Mouse (Mus musculus): ENCODE data around the gene Arhgap5. TPM values are rescaled to one million over a fixed set of nuclear protein-coding genes. Genes with fewer than 3 reads are reported as not detected.
A peak's percentile ranks its signal among the peaks of the same experiment; 100 is the strongest.

Gene Arhgap5
- polyA plus RNA-seq, 1 experiment from 2014 or later, result 40.2 TPM

DNA sequence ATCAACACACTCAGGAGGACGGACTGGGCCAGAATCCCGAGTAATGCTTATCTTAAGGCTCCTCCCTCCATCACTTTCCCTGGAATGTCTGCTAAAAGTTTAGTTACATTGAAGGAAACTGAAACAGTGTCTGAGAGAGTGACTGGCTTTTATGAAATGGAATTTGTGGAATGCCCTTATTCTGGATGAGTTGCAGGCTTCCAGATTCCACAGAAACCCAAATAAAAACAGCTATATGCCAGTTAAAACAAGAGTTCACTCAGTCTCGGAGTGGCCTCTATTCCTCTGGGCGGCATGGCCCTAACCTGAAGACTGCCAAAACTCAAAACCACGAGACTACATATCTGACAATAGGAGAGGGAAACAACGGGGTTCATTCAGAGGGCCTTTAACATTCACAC lies 10.5 kb upstream of the Arhgap5 start:
- no peaks in the 10 kb centered on the region for H3K36me3 ChIP-seq
- H3K9ac ChIP-seq, result no peak overlapping the region
- H3K4me2 ChIP-seq, result no peak overlapping the region
- WGBS, result 61% methylated on average over 6 of the region's 6 CpGs
- H3K27ac ChIP-seq, result peak overlapping the region; percentile 74
- ATAC-seq (replicated peaks; ENCODE audit: low FRiP score), result 0 out of 2 replicates have a peak, but pooled peaks have one; percentile 33
- H3K27me3 ChIP-seq, result no peaks in the 10 kb centered on the region
- no peak overlapping the region for H3K4me3 ChIP-seq (replicated peaks)
- H3K9me3 ChIP-seq (replicated peaks), result no peaks in the 10 kb centered on the region
- no peaks in the 10 kb centered on the region for H3K4me1 ChIP-seq

- Histone ChIP-seq H3K9me3 (replicated peaks) (no peaks in the 10 kb centered on the region), H3K4me3 (replicated peaks) (no peak overlapping the region), H3K36me3 (no peaks in the 10 kb centered on the region), H3K4me1 (0 out of 2 replicates have a peak, but pooled peaks cover under 1% of the 10 kb centered on the region), H3K27ac (no peak overlapping the region), H3K27me3 (no peaks in the 10 kb centered on the region), H3K4me2 (no peak overlapping the region), H3K9ac (no peak overlapping the region)
- WGBS, result 58% methylated on average over 3 of the region's 3 CpGs
- no peak for ATAC-seq (replicated peaks; ENCODE audit: low FRiP score)
These were observed 6.6 kb upstream of the Arhgap5 start for GRCm38 (mm10) chr12:52497209-52497608.

DNA sequence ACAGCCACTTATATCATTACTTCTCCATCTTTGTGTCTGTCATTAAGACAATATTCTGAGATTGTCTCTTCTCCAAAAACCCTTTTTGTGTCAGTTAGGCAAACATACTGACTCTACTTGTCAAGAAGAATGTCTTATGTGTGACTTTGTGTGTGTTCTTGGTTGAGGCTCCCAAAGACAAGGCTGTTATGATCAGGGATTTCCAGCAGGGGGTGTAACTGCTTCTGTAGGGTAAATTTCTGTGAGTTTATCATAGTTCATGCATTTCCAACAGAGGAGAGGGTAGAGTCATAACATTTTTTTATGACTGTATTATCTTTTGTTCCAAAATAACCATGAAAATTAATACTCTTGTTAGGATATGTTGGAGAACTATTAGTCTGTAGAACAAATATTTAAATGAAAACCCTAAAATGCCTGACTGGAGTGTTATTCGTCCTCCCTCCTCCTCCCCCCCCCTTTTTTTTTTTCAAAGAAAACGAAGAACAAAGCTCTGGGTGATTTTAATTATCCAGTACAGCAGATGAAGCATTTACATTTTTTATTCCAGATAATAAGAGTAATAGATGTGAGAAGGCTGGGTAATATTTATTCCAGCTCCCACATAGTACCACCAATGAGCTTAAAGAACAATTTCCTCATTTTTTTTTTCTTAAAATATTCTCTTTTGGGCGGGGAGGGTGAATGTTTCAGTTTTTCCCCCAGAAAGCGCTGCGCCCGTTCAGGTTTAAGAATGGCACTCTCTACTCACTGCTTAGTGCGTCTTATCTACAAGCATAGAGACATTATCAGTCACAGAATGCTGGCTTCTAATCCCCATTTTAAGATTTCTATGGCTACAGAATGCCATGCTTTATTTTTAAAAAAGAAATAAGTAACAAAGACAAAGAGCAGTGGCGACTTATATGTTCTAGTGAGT lies 2.6 kb upstream of the Arhgap5 start:
- Histone ChIP-seq H3K27me3 (no peaks in the 10 kb centered on the region), H3K27ac (no peak overlapping the region), H3K4me1 (peaks cover 7% of the 10 kb centered on the region; the same call in 1 of the 2 replicates), H3K4me2 (no peak overlapping the region), H3K9ac (no peak overlapping the region), H3K4me3 (replicated peaks) (no peak overlapping the region), H3K9me3 (replicated peaks) (no peaks in the 10 kb centered on the region), H3K36me3 (no peaks in the 10 kb centered on the region)
- WGBS, result 78% methylated on average over 8 of the region's 8 CpGs
- ATAC-seq (replicated peaks; ENCODE audit: low FRiP score), result no peak

- no peaks in the 10 kb centered on the region for H3K36me3 ChIP-seq
- no peak overlapping the region for H3K9ac ChIP-seq
- H3K27me3 ChIP-seq, result no peaks in the 10 kb centered on the region
- no peak overlapping the region for H3K4me2 ChIP-seq
- no peak overlapping the region for H3K4me3 ChIP-seq (replicated peaks)
- H3K27ac ChIP-seq, result no peak overlapping the region
- peaks cover 7% of the 10 kb centered on the region; the same call in 1 of the 2 replicates for H3K4me1 ChIP-seq
- 66% methylated on average over 3 of the region's 3 CpGs for WGBS
- no peaks in the 10 kb centered on the region for H3K9me3 ChIP-seq (replicated peaks)
- no peak for ATAC-seq (replicated peaks; ENCODE audit: low FRiP score)
These were observed 1.6 kb upstream of the Arhgap5 start for GRCm38 (mm10) chr12:52502161-52502560.

DNA sequence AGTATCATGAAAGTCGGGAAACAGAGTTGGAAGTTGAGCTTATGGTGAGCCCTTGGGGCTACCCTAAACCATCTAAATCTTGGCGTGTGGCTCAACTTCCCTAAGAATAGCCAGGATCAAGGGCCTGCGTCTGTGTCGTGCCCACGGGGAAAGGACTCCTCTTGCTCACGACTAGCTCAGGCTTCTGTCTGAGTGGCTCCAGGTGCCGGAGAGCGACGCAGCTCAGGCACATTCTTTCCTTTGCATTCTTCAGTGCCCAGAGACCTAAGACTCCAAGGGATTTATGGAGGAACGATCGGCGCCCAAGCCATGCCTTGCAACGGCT lies 679 bp upstream of the Arhgap5 start:
- H3K27ac ChIP-seq, result peak overlapping the region; percentile 100

GRCm38 (mm10) chr12:52504331-52505181 lies 784 bp downstream of the Arhgap5 start:
- Histone ChIP-seq H3K9ac (peak overlapping the region; percentile 98), H3K4me1 (peaks cover 7% of the 10 kb centered on the region; the same call in 1 of the 2 replicates), H3K4me2 (peak overlapping the region; percentile 74), H3K27ac (peak overlapping the region; percentile 100), H3K9me3 (replicated peaks) (no peaks in the 10 kb centered on the region), H3K27me3 (no peaks in the 10 kb centered on the region), H3K4me3 (replicated peaks) (peak overlapping the region; percentile 84), H3K36me3 (no peaks in the 10 kb centered on the region)
- peak; percentile 34 for ATAC-seq (replicated peaks; ENCODE audit: low FRiP score)
- WGBS, result under 1% methylated on average over 64 of the region's 78 CpGs

More for the DNA sequence above, 679 bp upstream of the Arhgap5 start:
- WGBS, result under 1% methylated on average over 13 of the region's 13 CpGs
- peak; percentile 50 for ATAC-seq (replicated peaks; ENCODE audit: low FRiP score)
- peak overlapping the region; percentile 48 for H3K9ac ChIP-seq
- peak overlapping the region; percentile 84 for H3K4me3 ChIP-seq (replicated peaks)
- H3K4me1 ChIP-seq, result peaks cover 7% of the 10 kb centered on the region; the same call in 1 of the 2 replicates
- peak overlapping the region; percentile 74 for H3K4me2 ChIP-seq
- no peaks in the 10 kb centered on the region for H3K27me3 ChIP-seq
- H3K36me3 ChIP-seq, result no peaks in the 10 kb centered on the region
- no peaks in the 10 kb centered on the region for H3K9me3 ChIP-seq (replicated peaks)

GRCm38 (mm10) chr12:52524699-52525098 lies 20.9 kb downstream of the Arhgap5 start:
- Histone ChIP-seq H3K4me3 (replicated peaks) (no peak overlapping the region), H3K27me3 (no peaks in the 10 kb centered on the region), H3K9me3 (replicated peaks) (no peaks in the 10 kb centered on the region), H3K36me3 (0 out of 2 replicates have a peak, but pooled peaks cover under 1% of the 10 kb centered on the region), H3K9ac (no peak overlapping the region), H3K27ac (no peak overlapping the region), H3K4me1 (0 out of 2 replicates have a peak, but pooled peaks cover 2% of the 10 kb centered on the region), H3K4me2 (no peak overlapping the region)
- ATAC-seq (replicated peaks; ENCODE audit: low FRiP score), result no peak
- 77% methylated on average over 2 of the region's 2 CpGs for WGBS

GRCm38 (mm10) chr12:52525486-52525885 lies 21.7 kb downstream of the Arhgap5 start:
- no peaks in the 10 kb centered on the region for H3K9me3 ChIP-seq (replicated peaks)
- H3K36me3 ChIP-seq, result no peaks in the 10 kb centered on the region
- H3K9ac ChIP-seq, result no peak overlapping the region
- 91% methylated on average over 1 of the region's 1 CpGs for WGBS
- ATAC-seq (replicated peaks; ENCODE audit: low FRiP score), result no peak
- 0 out of 2 replicates have a peak, but pooled peaks cover 2% of the 10 kb centered on the region for H3K4me1 ChIP-seq
- no peak overlapping the region for H3K27ac ChIP-seq
- no peak overlapping the region for H3K4me3 ChIP-seq (replicated peaks)
- no peaks in the 10 kb centered on the region for H3K27me3 ChIP-seq
- H3K4me2 ChIP-seq, result no peak overlapping the region

DNA sequence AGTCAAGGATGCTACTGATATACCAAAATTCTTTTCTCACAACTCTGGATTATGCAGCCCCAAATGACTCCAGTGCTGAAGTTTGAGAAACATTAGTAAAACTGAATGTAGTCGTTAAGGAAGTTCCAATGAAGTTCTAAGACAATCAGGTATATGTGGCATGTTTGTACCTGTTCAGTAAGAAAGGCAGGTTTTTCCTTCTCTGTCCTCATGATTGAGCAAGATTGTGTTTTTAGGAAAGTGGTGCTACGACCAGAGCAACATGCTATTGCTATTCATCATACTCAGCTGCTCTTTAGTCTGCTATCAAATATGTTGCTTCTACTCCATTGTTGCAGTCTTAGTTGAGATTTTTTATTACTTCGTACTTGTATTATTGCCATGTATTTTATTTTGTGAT lies 26.0 kb downstream of the Arhgap5 start:
- Histone ChIP-seq H3K27ac (no peak overlapping the region), H3K4me3 (replicated peaks) (no peak overlapping the region), H3K9ac (no peak overlapping the region), H3K36me3 (no peaks in the 10 kb centered on the region), H3K9me3 (replicated peaks) (no peaks in the 10 kb centered on the region), H3K4me1 (0 out of 2 replicates have a peak, but pooled peaks cover 2% of the 10 kb centered on the region), H3K4me2 (no peak overlapping the region), H3K27me3 (no peaks in the 10 kb centered on the region)
- no peak for ATAC-seq (replicated peaks; ENCODE audit: low FRiP score)
- WGBS, result 94% methylated on average over 3 of the region's 3 CpGs

DNA sequence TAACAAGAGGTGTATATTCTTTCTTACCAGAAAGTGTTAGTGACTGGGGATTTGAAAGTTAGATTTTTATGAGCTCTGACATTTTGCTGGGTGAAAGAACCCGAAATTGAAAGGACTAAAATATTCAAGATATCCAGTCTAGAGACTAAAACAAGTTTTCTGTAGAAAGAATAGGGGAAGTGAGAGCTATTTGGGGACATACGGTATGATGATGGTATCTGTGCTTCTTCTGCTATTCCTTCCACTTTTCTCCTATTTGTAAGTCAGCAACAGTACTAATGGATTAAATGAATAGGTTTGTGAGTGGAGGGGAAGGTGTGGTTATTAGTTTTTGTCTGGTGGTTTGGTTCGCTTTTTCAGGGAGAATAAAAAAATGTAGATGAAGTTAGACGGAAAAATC lies 37.5 kb downstream of the Arhgap5 start:
- ATAC-seq (replicated peaks; ENCODE audit: low FRiP score), result no peak
- WGBS, result 90% methylated on average over 4 of the region's 4 CpGs
- H3K4me2 ChIP-seq, result no peak overlapping the region
- no peaks in the 10 kb centered on the region for H3K9me3 ChIP-seq (replicated peaks)
- H3K27ac ChIP-seq, result no peak overlapping the region
- H3K4me3 ChIP-seq (replicated peaks), result no peak overlapping the region
- H3K9ac ChIP-seq, result no peak overlapping the region
- H3K27me3 ChIP-seq, result no peaks in the 10 kb centered on the region
- H3K4me1 ChIP-seq, result no peaks in the 10 kb centered on the region
- H3K36me3 ChIP-seq, result 0 out of 2 replicates have a peak, but pooled peaks cover 9% of the 10 kb centered on the region

GRCm38 (mm10) chr12:52544532-52544931 lies 40.8 kb downstream of the Arhgap5 start:
- H3K4me1 ChIP-seq, result no peaks in the 10 kb centered on the region
- no peak overlapping the region for H3K4me3 ChIP-seq (replicated peaks)
- H3K9ac ChIP-seq, result no peak overlapping the region
- no peak for ATAC-seq (replicated peaks; ENCODE audit: low FRiP score)
- H3K9me3 ChIP-seq (replicated peaks), result no peaks in the 10 kb centered on the region
- WGBS, result 92% methylated on average over 3 of the region's 3 CpGs
- H3K4me2 ChIP-seq, result no peak overlapping the region
- 0 out of 2 replicates have a peak, but pooled peaks cover 9% of the 10 kb centered on the region for H3K36me3 ChIP-seq
- H3K27me3 ChIP-seq, result no peaks in the 10 kb centered on the region
- no peak overlapping the region for H3K27ac ChIP-seq

- no peak overlapping the region for H3K4me3 ChIP-seq (replicated peaks)
- no peaks in the 10 kb centered on the region for H3K27me3 ChIP-seq
- H3K4me1 ChIP-seq, result 0 out of 2 replicates have a peak, but pooled peaks cover 3% of the 10 kb centered on the region
- WGBS, result 86% methylated on average over 2 of the region's 2 CpGs
- peak overlapping the region; percentile 22; the same call in 1 of the 2 replicates for H3K27ac ChIP-seq
- no peak overlapping the region for H3K9ac ChIP-seq
- 0 out of 2 replicates have a peak, but pooled peaks cover 7% of the 10 kb centered on the region for H3K36me3 ChIP-seq
- no peaks in the 10 kb centered on the region for H3K9me3 ChIP-seq (replicated peaks)
- no peak overlapping the region for H3K4me2 ChIP-seq
- no peak for ATAC-seq (replicated peaks; ENCODE audit: low FRiP score)
These were observed 48.3 kb downstream of the Arhgap5 start for GRCm38 (mm10) chr12:52552085-52552484.

All from kidney, embryonic 15.5 days (tissue).